Mouse (Mus musculus) MEL (cell line): ENCODE data around the gene Phkg1.

Experiments used
- CHD1 ChIP-seq: IDR thresholded peaks from 2 replicates; pipeline ENCODE4 v1.6.1; 2012; ENCODE audit warnings: low read depth, mild to moderate bottlenecking, inconsistent platforms, low read length, improper control_type of control experiment
- MAFK ChIP-seq: IDR thresholded peaks from 2 replicates; pipeline ENCODE4 v1.6.1; 2011; ENCODE audit warnings: low read depth, mild to moderate bottlenecking, low read length, improper control_type of control experiment, borderline replicate concordance
- MEF2A ChIP-seq: IDR thresholded peaks from 2 replicates; pipeline ENCODE4 v1.6.1; 2014; ENCODE audit warnings: low read depth, mild to moderate bottlenecking, inconsistent platforms, low read length, improper control_type of control experiment; ENCODE audit not compliant: poor library complexity, insufficient replicate concordance, severe bottlenecking; ENCODE audit errors: extremely low read depth
- MXI1 ChIP-seq: IDR thresholded peaks from 2 replicates; pipeline ENCODE4 v1.6.1; 2011; ENCODE audit warnings: mild to moderate bottlenecking, low read depth, low read length, improper control_type of control experiment
- POLR2A ChIP-seq, 2 experiments: IDR thresholded peaks; 2 replicates each; pipeline ENCODE4 v1.6.1; 2011 to 2012; ENCODE audit warnings: low read length in 2 of 2, mild to moderate bottlenecking in 2 of 2, control low read depth in 1 of 2, improper control_type of control experiment in 1 of 2, low read depth in 1 of 2, moderate library complexity in 1 of 2; ENCODE audit not compliant: control insufficient read depth in 1 of 2, insufficient read depth in 1 of 2, poor library complexity in 1 of 2
- RCOR1 ChIP-seq: IDR thresholded peaks from 2 replicates; pipeline ENCODE4 v1.6.1; 2012; ENCODE audit warnings: low read depth, mild to moderate bottlenecking, inconsistent platforms, low read length, improper control_type of control experiment
- SIN3A ChIP-seq: IDR thresholded peaks from 2 replicates; pipeline ENCODE4 v1.6.1; 2012; ENCODE audit warnings: low read length, improper control_type of control experiment, inconsistent platforms
- TAL1 ChIP-seq: IDR thresholded peaks from 2 replicates; pipeline ENCODE4 v1.6.1; 2012; ENCODE audit warnings: mild to moderate bottlenecking, inconsistent platforms, low read length, moderate library complexity, mixed read lengths
- TBP ChIP-seq: IDR thresholded peaks from 2 replicates; pipeline ENCODE4 v1.8.0; 2011; ENCODE audit warnings: low read depth, low read length, improper control_type of control experiment
- USF1 ChIP-seq: IDR thresholded peaks from 2 replicates; pipeline ENCODE4 v1.6.1; 2014; ENCODE audit warnings: low read depth, mild to moderate bottlenecking, inconsistent platforms, low read length, improper control_type of control experiment, moderate library complexity
- ZC3H11A ChIP-seq: IDR thresholded peaks from 2 replicates; pipeline ENCODE4 v1.6.1; 2012; ENCODE audit warnings: low read depth, mild to moderate bottlenecking, inconsistent platforms, low read length, improper control_type of control experiment
- ZNF384 ChIP-seq: IDR thresholded peaks from 2 replicates; pipeline ENCODE4 v1.6.1; 2012; ENCODE audit warnings: low read depth, mild to moderate bottlenecking, inconsistent platforms, low read length, improper control_type of control experiment

GRCm38 (mm10) chr5:129924820-129925452 is 26.6 kb upstream of the Phkg1 start:
- no peak for TF ChIP-seq RCOR1
- no peak for TF ChIP-seq MEF2A
- no peak for TF ChIP-seq MAFK
- TF ChIP-seq TBP: no peak
- no peak for TF ChIP-seq ZC3H11A
- no peak for TF ChIP-seq CHD1
- no peak for TF ChIP-seq USF1
- TF ChIP-seq SIN3A: no peak
- no peak for TF ChIP-seq MXI1
- no peak for TF ChIP-seq TAL1
- no peak for TF ChIP-seq POLR2A (IDR thresholded peaks at IDR 0.05; ENCODE audit: control insufficient read depth in 1 of 2, insufficient read depth in 1 of 2, low read depth in 1 of 2, low read length in 2 of 2, poor library complexity in 1 of 2)
- no peak for TF ChIP-seq ZNF384
